9 mouse cellular contexts compared by ENCODE assay signal in genomic region chr4:114947395-114947794, GRCm38 (mm10). TPM values are rescaled to one million over a fixed set of nuclear protein-coding genes. Genes with fewer than 3 reads are reported as not detected.
DNase-seq lines count a peak whose midpoint lies in the region; ATAC-seq and TF ChIP-seq lines count a peak whose summit lies in the region.
"Had no signal": no experiment of that assay in that cellular context is flagged by ENCODE, and none has a peak within 500 bp of the region (broad histone marks: within the 10 kb centered on the region; RNA-seq: fewer than 3 reads in every experiment).

No protein-coding gene starts in this region.

- peak; percentile 38 for DNase-seq in MN1 (ENCODE audit: low spot score)
- DNase-seq in cerebellum, adult 2 months = peak; percentile 38 to 69
- DNase-seq in forebrain, postnatal 0 days = peak; percentile 87
- DNase-seq in layer of hippocampus, postnatal 36 days = peak; percentile 83 to 86
- DNase-seq in right cerebral cortex, adult 18-20 months = peak; percentile 77
- peak; percentile 66 to 73 for DNase-seq in urinary bladder, adult 18-20 months (ENCODE audit: low spot score in 2 of 2)

- no peak overlapping the region for H3K9ac ChIP-seq in forebrain, postnatal 0 days
- H3K9ac ChIP-seq in hindbrain, embryonic 15.5 days = no peak overlapping the region
- H3K9ac ChIP-seq: liver, embryonic 15.5 days had no signal

- H3K4me2 ChIP-seq in forebrain, postnatal 0 days (ENCODE audit: low read depth) = no peak overlapping the region
- H3K4me2 ChIP-seq in hindbrain, embryonic 15.5 days = no peak overlapping the region
- H3K4me2 ChIP-seq: liver, embryonic 15.5 days had no signal

- H3K27ac ChIP-seq in cerebellum, adult 2 months (ENCODE audit: insufficient read depth, low read length) = no peak overlapping the region
- H3K27ac ChIP-seq in forebrain, postnatal 0 days (ENCODE audit: low read depth, low read length) = no peak overlapping the region
- H3K27ac ChIP-seq in hindbrain, embryonic 15.5 days (replicated peaks) = no peak overlapping the region
- H3K27ac ChIP-seq: liver, embryonic 15.5 days had no signal

- H3K36me3 ChIP-seq in forebrain, postnatal 0 days (ENCODE audit: insufficient read depth) = no peaks in the 10 kb centered on the region
- H3K36me3 ChIP-seq in hindbrain, embryonic 15.5 days = no peaks in the 10 kb centered on the region
- H3K36me3 ChIP-seq: liver, embryonic 15.5 days had no signal

- TF ChIP-seq POLR2A in cerebellum, adult 2 months (IDR thresholded peaks at IDR 0.05; ENCODE audit: borderline replicate concordance, insufficient read depth, low read length) = no peak

- no peaks in the 10 kb centered on the region for H3K4me1 ChIP-seq in cerebellum, adult 2 months (ENCODE audit: control insufficient read depth, insufficient read depth, low read length)
- H3K4me1 ChIP-seq in forebrain, postnatal 0 days (ENCODE audit: insufficient read depth) = no peaks in the 10 kb centered on the region
- no peaks in the 10 kb centered on the region for H3K4me1 ChIP-seq in hindbrain, embryonic 15.5 days (replicated peaks)
- H3K4me1 ChIP-seq: liver, embryonic 15.5 days had no signal

- peak; percentile 82 for TF ChIP-seq CTCF in cerebellum, adult 2 months (IDR thresholded peaks at IDR 0.05; ENCODE audit: borderline replicate concordance, insufficient read depth, low read depth, low read length)
- peak; percentile 96 for TF ChIP-seq CTCF in forebrain, postnatal 0 days (IDR thresholded peaks at IDR 0.05; ENCODE audit: low read depth)

- ATAC-seq in forebrain, postnatal 0 days = peak; percentile 93
- ATAC-seq in hindbrain, embryonic 15.5 days (ENCODE audit: low FRiP score, low read depth) = peak; percentile 88
- peak; percentile 98 for ATAC-seq in megakaryocyte, adult 5-6 weeks (ENCODE audit: poor library complexity, severe bottlenecking)

- no peaks in the 10 kb centered on the region for H3K9me3 ChIP-seq in forebrain, postnatal 0 days (ENCODE audit: low read length)
- H3K9me3 ChIP-seq in hindbrain, embryonic 15.5 days = no peaks in the 10 kb centered on the region
- H3K9me3 ChIP-seq: liver, embryonic 15.5 days had no signal

- H3K27me3 ChIP-seq in cerebellum, adult 2 months (ENCODE audit: control insufficient read depth, insufficient read depth, low read length) = no peaks in the 10 kb centered on the region; the same call in 1 of the 2 replicates
- H3K27me3 ChIP-seq in forebrain, postnatal 0 days (ENCODE audit: insufficient read depth, low read length) = 0 out of 2 replicates have a peak, but pooled peaks cover 7% of the 10 kb centered on the region
- H3K27me3 ChIP-seq in hindbrain, embryonic 15.5 days = peaks cover 7% of the 10 kb centered on the region; the same call in 1 of the 2 replicates

- WGBS in cerebellum, adult 2 months = 29% methylated on average over 6 of the region's 6 CpGs
- WGBS in forebrain, postnatal 0 days = 33% methylated on average over 6 of the region's 6 CpGs
- WGBS in hindbrain, embryonic 15.5 days = 33% methylated on average over 6 of the region's 6 CpGs

- H3K4me3 ChIP-seq in cerebellum, adult 2 months (replicated peaks; ENCODE audit: insufficient read depth, low read depth, low read length) = no peak overlapping the region
- no peak overlapping the region for H3K4me3 ChIP-seq in forebrain, postnatal 0 days (ENCODE audit: low read depth, low read length)
- no peak overlapping the region for H3K4me3 ChIP-seq in hindbrain, embryonic 15.5 days
- H3K4me3 ChIP-seq: liver, embryonic 15.5 days had no signal

RNA-seq across cellular contexts. Expression of gene Foxe3, which starts 21.6 kb away (rescaled TPM):
- polyA plus RNA-seq in cerebellum, adult 2 months (2012; rRNA removed) = not detected in 2 replicates
- total RNA-seq in forebrain, postnatal 0 days (2014; rRNA removed) = not detected in 2 replicates
- not detected in 2 replicates for polyA plus RNA-seq in forebrain, postnatal 0 days (2015; fragmentation: Nextera tagmentation; extraction: Ambion mirVana)
- not detected in 2 replicates for polyA plus RNA-seq in hindbrain, embryonic 15.5 days (2015; fragmentation: Nextera tagmentation; extraction: Ambion mirVana)
- total RNA-seq in layer of hippocampus, postnatal 36 days (2021) = not detected
- not detected in 2 replicates for total RNA-seq in megakaryocyte, adult 5-6 weeks (2015)
- not detected in 2 replicates for total RNA-seq in megakaryocyte, adult 5-6 weeks (2017)
- polyA plus RNA-seq: liver, embryonic 15.5 days had no signal

RNA-seq across cellular contexts. Expression of gene Foxd2, which starts 38.7 kb away (rescaled TPM):
- polyA plus RNA-seq in cerebellum, adult 2 months (2012; rRNA removed) = 0.10 TPM in 2 replicates
- total RNA-seq in forebrain, postnatal 0 days (2014; rRNA removed) = 0.38 and 1.8 TPM in 2 replicates
- 0.25 and 0.28 TPM in 2 replicates for polyA plus RNA-seq in forebrain, postnatal 0 days (2015; fragmentation: Nextera tagmentation; extraction: Ambion mirVana)
- 0.18 and 0.45 TPM in 2 replicates for polyA plus RNA-seq in hindbrain, embryonic 15.5 days (2015; fragmentation: Nextera tagmentation; extraction: Ambion mirVana)
- under 1 TPM; 0.15 to 0.25 TPM for total RNA-seq in layer of hippocampus, postnatal 36 days (2021)
- total RNA-seq in megakaryocyte, adult 5-6 weeks (2015) = 0.42 and 0.66 TPM in 2 replicates
- total RNA-seq in megakaryocyte, adult 5-6 weeks (2017) = 0.66 and 0.77 TPM in 2 replicates
- polyA plus RNA-seq: liver, embryonic 15.5 days had no signal

RNA-seq across cellular contexts. Expression of gene Cmpk1, which starts 39.6 kb away (rescaled TPM):
- polyA plus RNA-seq in cerebellum, adult 2 months (2012; rRNA removed) = 42.8 and 48.7 TPM in 2 replicates
- 120 and 132 TPM in 2 replicates for total RNA-seq in forebrain, postnatal 0 days (2014; rRNA removed)
- 181 and 208 TPM in 2 replicates for polyA plus RNA-seq in forebrain, postnatal 0 days (2015; fragmentation: Nextera tagmentation; extraction: Ambion mirVana)
- 189 and 197 TPM in 2 replicates for polyA plus RNA-seq in hindbrain, embryonic 15.5 days (2015; fragmentation: Nextera tagmentation; extraction: Ambion mirVana)
- total RNA-seq in layer of hippocampus, postnatal 36 days (2021) = 10 to 100 TPM; 62.8 to 70.5 TPM
- 93.3 and 118 TPM in 2 replicates for total RNA-seq in megakaryocyte, adult 5-6 weeks (2015)
- 253 and 262 TPM in 2 replicates for total RNA-seq in megakaryocyte, adult 5-6 weeks (2017)

RNA-seq across cellular contexts. Expression of gene Stil, which starts 52.6 kb away (rescaled TPM):
- 1.3 and 1.5 TPM in 2 replicates for polyA plus RNA-seq in cerebellum, adult 2 months (2012; rRNA removed)
- 1.5 and 4.2 TPM in 2 replicates for total RNA-seq in forebrain, postnatal 0 days (2014; rRNA removed)
- 1.5 and 2.1 TPM in 2 replicates for polyA plus RNA-seq in forebrain, postnatal 0 days (2015; fragmentation: Nextera tagmentation; extraction: Ambion mirVana)
- 2.6 and 2.8 TPM in 2 replicates for polyA plus RNA-seq in hindbrain, embryonic 15.5 days (2015; fragmentation: Nextera tagmentation; extraction: Ambion mirVana)
- total RNA-seq in layer of hippocampus, postnatal 36 days (2021) = under 1 TPM; 0.33 to 0.35 TPM
- total RNA-seq in megakaryocyte, adult 5-6 weeks (2015) = 36.2 and 37.6 TPM in 2 replicates
- total RNA-seq in megakaryocyte, adult 5-6 weeks (2017) = 13.9 and 16.7 TPM in 2 replicates
